Mouse (Mus musculus) ovary, adult 2 months (tissue): ENCODE data around the gene Cda. TPM values are rescaled to one million over a fixed set of nuclear protein-coding genes. Genes with fewer than 3 reads are reported as not detected.

Source experiments
- polyA plus RNA-seq: library from polyadenylated mRNA; depleted of rRNA; stranded (reverse); fragments of >200 nt; gene quantifications from 2 replicates; pipeline ENCODE4 v1.2.3, GENCODE M21; 2012; rRNA removed

Cda gene
- 5.9 and 9.4 TPM in 2 replicates for polyA plus RNA-seq

DNA sequence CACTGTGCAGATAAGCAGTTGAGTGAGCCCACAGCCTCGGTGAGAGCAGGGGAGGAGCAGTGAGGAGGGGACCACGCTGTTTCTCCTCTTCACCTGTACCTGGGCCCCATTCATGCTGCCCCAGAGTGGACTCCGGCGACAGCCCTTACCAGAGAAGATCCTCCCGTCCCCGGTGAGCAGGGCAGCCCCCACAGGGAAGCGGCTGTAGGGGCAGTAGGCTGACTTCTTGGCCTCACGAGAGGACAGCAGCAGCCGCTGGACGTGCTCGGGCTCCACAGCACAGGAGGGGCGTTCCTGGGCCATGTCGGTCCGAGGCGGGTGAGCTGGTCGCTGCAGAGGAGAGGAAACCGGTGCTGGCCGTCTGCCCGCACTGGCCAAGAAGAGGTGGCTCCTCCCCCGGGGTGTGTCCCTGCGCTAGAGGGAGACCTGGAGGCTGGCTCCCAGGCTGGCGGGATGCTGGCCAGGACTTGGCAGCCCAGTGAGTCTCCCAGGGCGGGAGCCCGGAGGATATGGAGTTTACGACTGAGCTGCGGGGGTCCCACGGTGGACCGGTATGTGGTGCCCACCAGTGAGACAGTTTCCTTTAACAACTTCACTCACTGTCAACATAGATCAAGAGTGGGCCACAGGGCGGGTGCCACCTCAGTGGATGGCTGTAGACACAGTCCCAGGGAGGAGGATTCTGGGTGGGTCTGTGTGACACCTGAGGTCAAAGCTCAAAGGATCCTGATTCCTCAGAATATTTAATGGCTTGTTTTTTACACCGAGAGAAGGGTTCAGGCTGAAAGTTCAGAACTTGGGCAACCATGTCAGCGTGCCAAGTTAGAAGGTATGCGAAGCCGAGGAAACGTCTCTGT is at the start of gene Cda:
TSS of gene Cda (minus strand) at position 352 of the 857 bp plus-strand sequence.

DNA sequence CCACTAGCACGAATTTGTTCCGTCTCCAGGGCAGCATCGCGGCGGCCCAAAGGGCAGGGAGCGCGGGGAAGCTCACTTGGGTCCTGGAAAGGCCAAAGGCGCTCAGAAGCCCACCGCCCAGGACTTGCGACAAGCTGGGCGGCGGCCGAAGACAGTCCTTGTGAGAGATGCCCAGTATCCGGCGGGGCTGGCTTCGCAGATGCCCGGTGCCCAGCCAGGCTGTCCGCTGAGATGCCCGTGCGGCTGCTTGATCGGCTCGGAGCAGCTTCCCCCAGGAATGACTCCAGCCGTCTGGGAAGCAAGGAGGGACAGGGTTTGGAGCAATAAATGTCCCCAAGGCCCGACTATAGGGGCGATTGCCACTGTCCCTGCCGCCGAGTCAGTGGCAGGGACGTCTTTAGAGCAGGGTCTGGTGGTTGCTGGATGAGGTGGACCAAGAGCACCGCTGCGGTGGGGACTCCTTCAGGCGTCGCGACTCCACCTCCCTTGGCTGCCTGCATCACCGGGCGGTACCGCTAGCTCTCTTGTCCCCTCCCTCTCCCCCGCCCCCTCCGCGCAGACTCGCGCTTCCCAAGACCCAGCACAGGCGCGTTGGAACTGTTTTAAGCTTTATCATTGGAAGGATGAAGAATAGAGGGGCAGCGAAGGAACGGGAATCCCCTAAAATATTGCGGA is 28.3 kb upstream of the Cda start, which contains the start of gene Fam43b:
TSS of gene Fam43b (minus strand) at position 558 of the 675 bp plus-strand sequence.

GRCm38 (mm10) chr4:138326077-138326695 is 41.6 kb downstream of the Cda start, which contains the start of gene Pink1:
Gene Pink1, minus strand, starts transcription at chr4:138326307.

GRCm38 (mm10) chr4:138304340-138305104 is 63.3 kb downstream of the Cda start, which contains the start of gene Ddost:
Gene Ddost, plus strand, starts transcription at chr4:138304730.

Other genes with a start within 250 kb of the Cda start
- gene Hp1bp3, start 151.7 kb downstream of the Cda start, polyA plus RNA-seq = 47.9 and 53.7 TPM in 2 replicates
- 2.6 and 4.3 TPM in 2 replicates for gene Sh2d5, start 117.6 kb downstream of the Cda start, polyA plus RNA-seq
- 4.1 and 4.5 TPM in 2 replicates for gene Kif17, start 117.6 kb downstream of the Cda start, polyA plus RNA-seq
- 333 and 487 TPM in 2 replicates for gene Ddost, start 63.3 kb downstream of the Cda start, polyA plus RNA-seq
- gene Pink1, start 41.7 kb downstream of the Cda start, polyA plus RNA-seq = 137 and 183 TPM in 2 replicates
- gene Fam43b, start 28.5 kb upstream of the Cda start, polyA plus RNA-seq = 0.18 and 0.33 TPM in 2 replicates
- 23.0 and 24.5 TPM in 2 replicates for gene Mul1, start 66.7 kb upstream of the Cda start, polyA plus RNA-seq
- gene Camk2n1, start 86.3 kb upstream of the Cda start, polyA plus RNA-seq = 42.8 and 56.3 TPM in 2 replicates